Mouse (Mus musculus) forebrain, embryonic 14.5 days (tissue): ENCODE data around the gene Nfia. TPM values are rescaled to one million over a fixed set of nuclear protein-coding genes. Genes with fewer than 3 reads are reported as not detected.

Experiments used
- ATAC-seq: fragments of 200-750 bp; cut with Nextera tagmentation; 2 replicates; pipeline ENCODE4 v1.8.0; 2017; ENCODE audit warnings: mild to moderate bottlenecking, moderate library complexity
- DNase-seq: peaks from one replicate; pipeline ENCODE4 v3.0.0-alpha.2; 2015; ENCODE audit warnings: low spot score
- H3K27ac ChIP-seq: fragments of 300-500 bp; sonication (generic); 2 replicates; pipeline ENCODE4 v1.5.1; 2014; ENCODE audit warnings: low read depth, mild to moderate bottlenecking, control low read depth, low read length, moderate library complexity
- H3K27me3 ChIP-seq: fragments of 300-500 bp; sonication (generic); replicated peaks from 2 replicates; pipeline ENCODE4 v1.6.1; 2014; ENCODE audit warnings: low read length, control low read depth, mixed read lengths; ENCODE audit not compliant: control insufficient read depth, insufficient read depth
- H3K36me3 ChIP-seq: fragments of 300-500 bp; sonication (generic); 2 replicates; pipeline ENCODE4 v1.6.1; 2014; ENCODE audit warnings: low read length, control low read depth; ENCODE audit not compliant: control insufficient read depth, insufficient read depth
- H3K4me1 ChIP-seq: fragments of 300-500 bp; sonication (generic); 2 replicates; pipeline ENCODE4 v1.6.1; 2014; ENCODE audit warnings: antibody characterized with exemption, low read length, control low read depth; ENCODE audit not compliant: control insufficient read depth, insufficient read depth
- H3K4me2 ChIP-seq: fragments of 300-500 bp; sonication (generic); 2 replicates; pipeline ENCODE4 v1.6.1; 2014; ENCODE audit warnings: mild to moderate bottlenecking, control low read depth, low read length
- H3K4me3 ChIP-seq: fragments of 300-500 bp; sonication (generic); 2 replicates; pipeline ENCODE4 v1.5.1; 2014; ENCODE audit warnings: low read depth, low read length, control low read depth
- H3K9ac ChIP-seq: fragments of 300-500 bp; sonication (generic); 2 replicates; pipeline ENCODE4 v1.6.1; 2014; ENCODE audit warnings: mild to moderate bottlenecking, low read length, control low read depth, moderate library complexity
- H3K9me3 ChIP-seq: fragments of 300-500 bp; sonication (generic); replicated peaks from 2 replicates; pipeline ENCODE4 v1.6.1; 2016; ENCODE audit warnings: low read length, control low read depth, mixed read lengths; ENCODE audit not compliant: control insufficient read depth
- WGBS: fragments of 180-500 bp; shearing (Covaris S2); extraction: QIAGEN DNeasy Blood & Tissue Kit; methylation state at CpG from one replicate; pipeline ENCODE4 v1.1.7; 2014; 5-methylcytosine and 5-hydroxymethylcytosine counted together
- polyA plus RNA-seq: library from polyadenylated mRNA; unstranded; fragments of >200 nt; fragmentation: Nextera tagmentation; extraction: Ambion mirVana; gene quantifications from 2 replicates; pipeline ENCODE4 v1.2.1, GENCODE M21; 2014

Nfia gene
- polyA plus RNA-seq, 1 experiment from 2014 or later = 71.5 TPM

DNA sequence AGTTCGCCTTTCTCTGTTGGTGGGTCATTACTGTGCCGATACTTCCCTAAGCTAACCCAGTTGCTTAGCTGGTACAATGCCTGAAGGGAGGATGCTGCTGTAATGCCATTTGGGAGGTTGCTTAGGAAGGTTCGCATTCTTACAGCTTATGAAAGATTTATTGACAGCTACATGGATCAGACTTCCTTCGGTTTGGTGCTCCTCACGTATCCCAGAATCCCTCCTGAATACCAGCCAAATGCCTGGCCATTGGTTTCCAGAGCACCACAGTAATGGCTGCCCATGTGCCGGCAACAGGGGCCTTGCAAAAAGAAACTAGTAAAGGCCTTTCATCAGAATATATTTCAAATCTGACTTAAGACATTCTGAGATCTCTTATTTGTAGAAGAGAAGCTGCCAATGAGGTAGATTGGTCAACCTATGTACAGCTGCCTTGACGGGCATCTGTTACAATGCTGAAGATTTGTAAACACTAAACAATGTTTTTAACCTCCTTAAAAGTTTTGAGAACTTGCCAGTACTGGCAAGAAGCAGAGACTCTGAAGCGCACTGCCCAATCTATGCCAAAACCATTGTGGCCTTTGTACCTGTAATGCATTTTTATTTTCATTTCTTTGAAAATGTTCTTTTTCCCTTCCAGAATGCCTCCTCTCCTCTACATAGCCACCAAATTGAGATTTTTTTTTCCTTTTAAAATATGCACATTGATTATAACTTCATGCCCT is 13.2 kb downstream of the Nfia start:
- H3K36me3 ChIP-seq = peaks cover 24% of the 10 kb centered on the region
- WGBS = 59% methylated on average over 8 of the region's 8 CpGs
- H3K4me2 ChIP-seq = peak overlapping the region; percentile 35
- no peaks in the 10 kb centered on the region for H3K27me3 ChIP-seq
- DNase-seq (no peak), ATAC-seq (peak; percentile 22; the same call in 1 of the 2 replicates)
- H3K27ac ChIP-seq = peak overlapping the region; percentile 60
- no peaks in the 10 kb centered on the region for H3K9me3 ChIP-seq
- H3K4me1 ChIP-seq = peaks cover 35% of the 10 kb centered on the region
- no peak overlapping the region; the same call in 1 of the 2 replicates for H3K9ac ChIP-seq
- no peak overlapping the region for H3K4me3 ChIP-seq

DNA sequence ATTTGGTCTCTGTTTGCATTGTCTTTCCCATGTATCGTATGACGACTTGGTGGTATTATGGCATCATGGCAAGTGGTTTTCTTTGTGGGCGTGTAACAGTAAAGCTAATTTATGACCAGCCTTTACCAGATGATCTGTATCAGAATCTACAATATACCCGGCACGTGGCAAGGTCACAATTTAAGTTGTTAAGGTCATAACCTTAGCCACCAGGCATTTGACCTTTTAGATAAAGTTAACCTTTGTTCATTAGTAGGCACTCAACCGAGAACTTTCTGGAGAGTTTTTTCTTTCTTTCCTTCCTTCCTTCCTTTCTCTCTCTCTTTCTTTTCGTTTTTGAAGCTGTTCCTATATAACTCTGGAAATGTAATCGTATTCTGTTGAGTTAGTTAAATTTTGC is 14.0 kb downstream of the Nfia start:
- ATAC-seq (no peak), DNase-seq (no peak)
- 70% methylated on average over 8 of the region's 8 CpGs for WGBS
- peaks cover 24% of the 10 kb centered on the region for H3K36me3 ChIP-seq
- peak overlapping the region; percentile 0; the same call in 1 of the 2 replicates for H3K4me2 ChIP-seq
- H3K9me3 ChIP-seq = no peaks in the 10 kb centered on the region
- no peaks in the 10 kb centered on the region for H3K27me3 ChIP-seq
- no peak overlapping the region for H3K27ac ChIP-seq
- no peak overlapping the region for H3K9ac ChIP-seq
- peaks cover 37% of the 10 kb centered on the region for H3K4me1 ChIP-seq
- H3K4me3 ChIP-seq = no peak overlapping the region

DNA sequence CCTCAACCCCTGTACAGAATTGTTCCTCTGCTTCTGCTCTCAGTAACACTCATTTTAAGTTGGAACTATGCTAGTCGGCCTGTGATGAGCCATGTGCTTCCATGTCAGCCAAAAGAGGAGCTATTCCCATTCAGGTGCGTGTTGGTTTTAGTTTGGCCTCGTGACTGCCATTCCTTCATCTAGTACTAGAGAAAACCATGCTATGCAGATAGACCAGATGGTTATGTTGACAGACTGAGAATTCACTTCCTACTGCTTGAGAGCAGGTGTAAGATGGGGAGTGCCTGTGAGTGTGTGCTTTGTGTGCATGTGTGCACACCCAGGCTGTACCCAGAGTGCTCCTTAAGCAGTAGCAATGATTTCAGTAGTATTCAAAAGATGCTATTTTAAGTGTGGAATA is 15.0 kb downstream of the Nfia start:
- H3K4me3 ChIP-seq = no peak overlapping the region
- peaks cover 38% of the 10 kb centered on the region for H3K4me1 ChIP-seq
- DNase-seq (peak; percentile 66), ATAC-seq (peak; percentile 75; the same call in 1 of the 2 replicates)
- no peak overlapping the region; the same call in 1 of the 2 replicates for H3K27ac ChIP-seq
- peaks cover 24% of the 10 kb centered on the region for H3K36me3 ChIP-seq
- no peaks in the 10 kb centered on the region for H3K9me3 ChIP-seq
- peak overlapping the region; percentile 0; the same call in 1 of the 2 replicates for H3K4me2 ChIP-seq
- H3K9ac ChIP-seq = no peak overlapping the region
- no peaks in the 10 kb centered on the region for H3K27me3 ChIP-seq
- 51% methylated on average over 3 of the region's 3 CpGs for WGBS

DNA sequence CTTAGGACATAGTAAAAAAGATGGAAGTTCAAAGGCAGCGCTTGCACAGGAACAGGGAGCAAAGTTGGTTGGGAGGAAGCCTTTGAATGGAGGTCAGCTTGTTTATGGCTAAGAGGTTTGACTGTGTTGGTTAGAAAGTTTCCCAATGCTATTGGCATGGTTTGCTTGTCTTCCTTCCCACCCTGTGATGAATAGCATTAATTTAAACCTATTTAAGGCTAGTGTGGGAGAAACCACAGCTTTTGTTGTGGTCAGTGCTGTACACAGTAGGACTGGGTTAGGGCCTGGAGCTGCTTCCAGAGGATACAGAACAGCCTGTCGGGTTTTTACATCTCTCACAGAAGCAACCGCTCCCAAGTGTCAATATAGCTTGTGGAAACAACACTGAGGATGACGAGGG is 16.0 kb downstream of the Nfia start:
- WGBS = 38% methylated on average over 4 of the region's 4 CpGs
- H3K4me2 ChIP-seq = peak overlapping the region; percentile 15; the same call in 1 of the 2 replicates
- H3K36me3 ChIP-seq = peaks cover 18% of the 10 kb centered on the region
- ATAC-seq = no peak
- DNase-seq = no peak
- no peaks in the 10 kb centered on the region for H3K27me3 ChIP-seq
- peaks cover 35% of the 10 kb centered on the region for H3K4me1 ChIP-seq
- 0 out of 2 replicates have a peak overlapping the region, but pooled peaks have one; percentile 15 for H3K27ac ChIP-seq
- no peak overlapping the region for H3K9ac ChIP-seq
- H3K4me3 ChIP-seq = no peak overlapping the region
- no peaks in the 10 kb centered on the region for H3K9me3 ChIP-seq

DNA sequence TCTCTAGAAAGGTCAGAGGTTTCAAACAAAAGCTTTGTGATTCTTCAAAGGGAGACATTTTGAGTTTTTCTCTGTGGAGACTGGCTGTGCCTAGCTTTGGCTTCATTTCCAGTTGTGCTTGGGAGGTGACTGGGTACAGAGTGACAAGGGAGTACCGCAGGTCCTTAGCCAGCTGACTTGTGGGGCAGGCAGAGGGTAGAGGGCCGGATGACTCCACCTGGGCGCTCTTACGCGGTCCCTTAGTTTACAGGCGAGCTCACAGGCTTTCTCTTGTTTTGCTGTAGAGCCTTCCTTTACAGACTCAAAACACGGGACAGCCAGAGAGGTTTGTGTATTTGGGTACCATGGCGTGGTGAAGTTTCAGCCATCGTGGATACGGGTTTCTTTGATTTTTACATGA is 21.4 kb downstream of the Nfia start:
- no peak for ATAC-seq
- Histone ChIP-seq H3K27me3 (no peaks in the 10 kb centered on the region), H3K27ac (no peak overlapping the region), H3K9ac (no peak overlapping the region), H3K9me3 (no peaks in the 10 kb centered on the region), H3K4me3 (no peak overlapping the region), H3K36me3 (peaks cover 12% of the 10 kb centered on the region; the same call in 1 of the 2 replicates), H3K4me1 (peaks cover 18% of the 10 kb centered on the region), H3K4me2 (no peak overlapping the region)
- 82% methylated on average over 10 of the region's 10 CpGs for WGBS
- no peak for DNase-seq

GRCm38 (mm10) chr4:97794865-97795264 is 22.3 kb downstream of the Nfia start:
- ATAC-seq (no peak), DNase-seq (no peak)
- peaks cover 11% of the 10 kb centered on the region for H3K4me1 ChIP-seq
- H3K27ac ChIP-seq = no peak overlapping the region
- H3K9me3 ChIP-seq = no peaks in the 10 kb centered on the region
- H3K36me3 ChIP-seq = peaks cover 14% of the 10 kb centered on the region; the same call in 1 of the 2 replicates
- no peak overlapping the region for H3K9ac ChIP-seq
- H3K4me2 ChIP-seq = no peak overlapping the region
- 89% methylated on average over 4 of the region's 4 CpGs for WGBS
- H3K27me3 ChIP-seq = no peaks in the 10 kb centered on the region
- H3K4me3 ChIP-seq = no peak overlapping the region

- H3K4me2 ChIP-seq = no peak overlapping the region
- 0 out of 2 replicates have a peak overlapping the region, but pooled peaks have one; percentile 21 for H3K9ac ChIP-seq
- no peak overlapping the region for H3K4me3 ChIP-seq
- peaks cover 20% of the 10 kb centered on the region; the same call in 1 of the 2 replicates for H3K36me3 ChIP-seq
- no peaks in the 10 kb centered on the region for H3K27me3 ChIP-seq
- H3K9me3 ChIP-seq = no peaks in the 10 kb centered on the region
- no peak for DNase-seq
- H3K4me1 ChIP-seq = peaks cover 6% of the 10 kb centered on the region
- 63% methylated on average over 5 of the region's 5 CpGs for WGBS
- no peak overlapping the region; the same call in 1 of the 2 replicates for H3K27ac ChIP-seq
- no peak for ATAC-seq
Observed at GRCm38 (mm10) chr4:97795957-97796356, 23.4 kb downstream of the Nfia start.

DNA sequence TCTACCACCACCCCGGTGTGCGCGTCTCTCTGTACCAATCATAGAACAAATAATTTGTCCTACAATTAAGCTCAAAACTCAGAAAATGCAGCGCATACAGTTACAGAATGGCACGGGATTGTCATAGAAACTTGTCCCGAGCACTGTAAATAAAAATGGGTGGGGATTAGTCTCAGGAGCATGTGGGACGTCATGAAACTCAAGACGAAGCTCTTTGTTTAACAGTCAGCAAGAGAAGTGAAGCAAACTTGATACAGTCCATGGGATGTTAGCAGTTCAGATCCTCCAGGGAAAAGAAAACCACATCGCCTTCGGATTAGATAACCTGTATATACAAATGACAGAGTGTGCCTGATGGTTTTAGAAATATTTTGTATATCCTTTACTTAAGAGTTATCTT is 24.0 kb downstream of the Nfia start:
- 68% methylated on average over 10 of the region's 10 CpGs for WGBS
- H3K4me3 ChIP-seq = no peak overlapping the region
- no peak for DNase-seq
- H3K9ac ChIP-seq = no peak overlapping the region
- H3K27me3 ChIP-seq = no peaks in the 10 kb centered on the region
- H3K4me2 ChIP-seq = no peak overlapping the region
- peaks cover 4% of the 10 kb centered on the region for H3K4me1 ChIP-seq
- H3K9me3 ChIP-seq = no peaks in the 10 kb centered on the region
- peaks cover 20% of the 10 kb centered on the region; the same call in 1 of the 2 replicates for H3K36me3 ChIP-seq
- no peak overlapping the region for H3K27ac ChIP-seq
- no peak for ATAC-seq

- ATAC-seq = no peak
- Histone ChIP-seq H3K27me3 (no peaks in the 10 kb centered on the region), H3K27ac (no peak overlapping the region), H3K4me1 (peaks cover 24% of the 10 kb centered on the region), H3K9me3 (no peaks in the 10 kb centered on the region), H3K9ac (no peak overlapping the region), H3K4me3 (no peak overlapping the region), H3K36me3 (0 out of 2 replicates have a peak, but pooled peaks cover 10% of the 10 kb centered on the region), H3K4me2 (no peak overlapping the region)
- no peak for DNase-seq
- WGBS = 24% methylated on average over 3 of the region's 3 CpGs
Observed at GRCm38 (mm10) chr4:97803791-97804190, 31.3 kb downstream of the Nfia start.
